Mouse (Mus musculus) forebrain, embryonic 10.5 days (tissue): ENCODE data around the gene Snrk. TPM values are rescaled to one million over a fixed set of nuclear protein-coding genes. Genes with fewer than 3 reads are reported as not detected.
A peak's percentile ranks its signal among the peaks of the same experiment; 100 is the strongest.

Experiments used
- DNase-seq: peaks from one replicate; pipeline ENCODE4 v3.0.0-alpha.2; 2017; ENCODE audit warnings: low spot score; ENCODE audit errors: extremely low spot score
- H3K27ac ChIP-seq: fragments of 300-500 bp; sonication (generic); 2 replicates; pipeline ENCODE4 v1.5.1; 2016; ENCODE audit warnings: mild to moderate bottlenecking
- H3K27me3 ChIP-seq: fragments of 300-500 bp; sonication (generic); 2 replicates; pipeline ENCODE4 v1.6.1; 2016; ENCODE audit warnings: mild to moderate bottlenecking; ENCODE audit not compliant: poor library complexity, severe bottlenecking
- H3K36me3 ChIP-seq: fragments of 300-500 bp; sonication (generic); replicated peaks from 2 replicates; pipeline ENCODE4 v1.6.1; 2016; ENCODE audit warnings: mild to moderate bottlenecking, moderate library complexity
- H3K4me1 ChIP-seq: fragments of 300-500 bp; sonication (generic); 2 replicates; pipeline ENCODE4 v1.6.1; 2016
- H3K4me3 ChIP-seq: fragments of 300-500 bp; sonication (generic); 2 replicates; pipeline ENCODE4 v1.5.1; 2016; ENCODE audit warnings: mild to moderate bottlenecking, moderate library complexity
- H3K9me3 ChIP-seq: fragments of 300-500 bp; sonication (generic); 2 replicates; pipeline ENCODE4 v1.6.1; 2016; ENCODE audit warnings: mild to moderate bottlenecking, moderate library complexity
- whole genome bisulfite sequencing: fragments of 180-500 bp; shearing (Covaris S2); methylation state at CpG from one replicate; pipeline ENCODE4 v1.1.7; 2016; 5-methylcytosine and 5-hydroxymethylcytosine counted together
- polyA plus RNA-seq: library from polyadenylated mRNA; unstranded; fragments of >200 nt; fragmentation: Nextera tagmentation; extraction: Ambion mirVana; gene quantifications from 2 replicates; pipeline ENCODE4 v1.2.1, GENCODE M21; 2016

Snrk gene
- polyA plus RNA-seq, 1 experiment from 2014 or later = 31.8 TPM

DNA sequence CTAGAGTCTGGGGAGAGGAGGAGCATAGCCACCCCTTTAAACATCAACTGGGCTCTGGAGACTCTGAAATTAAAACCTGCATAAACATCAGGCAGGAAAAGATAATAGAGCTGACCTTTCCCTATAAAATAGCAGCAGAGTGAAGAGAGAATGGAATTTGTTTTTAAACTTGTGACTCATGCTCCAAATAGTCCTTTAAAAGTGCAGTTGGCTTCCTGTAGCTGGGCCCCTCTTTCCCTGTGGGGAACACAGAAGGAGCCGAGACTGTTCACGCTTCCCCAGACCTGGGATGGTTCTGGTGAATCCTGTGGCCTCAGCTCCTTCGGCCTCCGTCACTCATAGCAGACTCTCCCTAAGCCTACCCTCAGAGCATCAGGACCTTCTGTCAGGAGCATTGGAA lies 61.4 kb downstream of the Snrk start:
- Histone ChIP-seq H3K27me3 (no peaks in the 10 kb centered on the region), H3K9me3 (no peaks in the 10 kb centered on the region), H3K36me3 (peaks cover 3% of the 10 kb centered on the region; the same call in 1 of the 2 replicates), H3K4me3 (no peak overlapping the region), H3K27ac (no peak overlapping the region), H3K4me1 (peaks cover 9% of the 10 kb centered on the region)
- DNase-seq = no peak
- WGBS = 82% methylated on average over 4 of the region's 4 CpGs

DNA sequence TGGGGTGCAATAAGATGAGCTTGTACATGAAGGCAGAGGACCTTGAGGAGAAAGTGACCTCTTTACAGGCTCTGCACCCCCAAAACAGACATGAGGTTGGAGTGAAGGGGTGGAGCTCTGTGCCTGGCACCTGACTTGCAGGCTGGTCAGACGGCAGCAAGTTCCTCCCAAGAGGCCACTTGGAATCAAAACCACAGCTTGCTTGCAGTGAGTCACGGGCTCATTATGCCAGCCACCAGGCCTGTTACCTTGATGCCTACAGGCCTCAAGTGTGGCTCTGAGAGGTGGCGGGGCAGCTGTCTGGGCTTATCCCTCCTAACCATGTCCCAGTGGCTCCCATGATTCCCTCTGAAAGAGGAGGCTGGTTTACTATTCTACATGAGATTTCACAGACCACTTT lies 63.0 kb downstream of the Snrk start:
- Histone ChIP-seq H3K36me3 (no peaks in the 10 kb centered on the region; the same call in 1 of the 2 replicates), H3K9me3 (no peaks in the 10 kb centered on the region), H3K4me1 (peaks cover 9% of the 10 kb centered on the region), H3K27ac (no peak overlapping the region), H3K27me3 (no peaks in the 10 kb centered on the region), H3K4me3 (no peak overlapping the region)
- WGBS = 81% methylated on average over 3 of the region's 3 CpGs
- no peak for DNase-seq

DNA sequence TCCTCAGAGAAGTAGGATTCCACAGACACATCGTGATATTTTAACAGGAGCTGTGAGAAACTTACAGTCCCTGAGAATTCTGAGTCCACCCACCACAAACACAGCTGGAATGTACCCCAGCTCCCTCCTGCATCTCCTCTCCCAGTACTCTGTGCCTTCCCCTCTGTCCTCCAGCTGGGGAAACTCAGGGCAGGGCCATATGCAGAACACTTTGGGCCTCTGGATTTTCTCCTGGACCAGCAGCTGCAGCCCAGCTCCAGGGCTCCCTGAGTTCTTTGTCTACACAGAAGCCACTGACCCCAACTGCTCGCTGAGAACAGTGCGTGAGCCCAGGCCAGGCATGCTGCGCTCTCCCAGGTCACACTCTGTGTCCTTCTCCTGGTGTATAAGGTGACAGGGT lies 66.0 kb downstream of the Snrk start:
- H3K27ac ChIP-seq = no peak overlapping the region

DNA sequence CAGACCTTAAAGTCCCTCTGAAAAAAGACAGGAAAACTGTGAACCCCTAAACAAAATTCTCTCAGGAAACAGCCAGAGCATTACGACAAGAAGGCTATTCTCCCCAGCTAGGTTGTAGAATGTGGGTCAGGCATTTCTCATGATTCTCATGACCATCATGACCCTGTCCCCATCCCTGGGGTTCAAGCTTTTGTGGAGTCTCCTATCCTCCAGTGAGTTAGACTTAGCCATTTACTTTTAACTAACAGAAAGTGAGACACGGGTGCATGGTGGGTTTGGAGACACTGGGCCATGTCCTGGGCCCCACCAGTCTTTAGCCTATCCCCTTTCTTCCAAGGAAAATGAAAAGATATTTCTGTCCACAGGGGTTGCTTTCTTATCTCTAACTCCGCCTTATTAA lies 67.3 kb downstream of the Snrk start:
- H3K36me3 ChIP-seq = no peaks in the 10 kb centered on the region
- 90% methylated on average over 3 of the region's 3 CpGs for WGBS
- H3K9me3 ChIP-seq = no peaks in the 10 kb centered on the region
- no peak for DNase-seq
- no peak overlapping the region for H3K4me3 ChIP-seq
- H3K27me3 ChIP-seq = no peaks in the 10 kb centered on the region
- no peak overlapping the region for H3K27ac ChIP-seq
- H3K4me1 ChIP-seq = peaks cover 15% of the 10 kb centered on the region

More for the DNA sequence above, 66.0 kb downstream of the Snrk start:
- Histone ChIP-seq H3K4me1 (peaks cover 22% of the 10 kb centered on the region), H3K9me3 (no peaks in the 10 kb centered on the region), H3K36me3 (no peaks in the 10 kb centered on the region), H3K27me3 (no peaks in the 10 kb centered on the region), H3K4me3 (no peak overlapping the region)
- WGBS = 86% methylated on average over 4 of the region's 4 CpGs
- no peak for DNase-seq

DNA sequence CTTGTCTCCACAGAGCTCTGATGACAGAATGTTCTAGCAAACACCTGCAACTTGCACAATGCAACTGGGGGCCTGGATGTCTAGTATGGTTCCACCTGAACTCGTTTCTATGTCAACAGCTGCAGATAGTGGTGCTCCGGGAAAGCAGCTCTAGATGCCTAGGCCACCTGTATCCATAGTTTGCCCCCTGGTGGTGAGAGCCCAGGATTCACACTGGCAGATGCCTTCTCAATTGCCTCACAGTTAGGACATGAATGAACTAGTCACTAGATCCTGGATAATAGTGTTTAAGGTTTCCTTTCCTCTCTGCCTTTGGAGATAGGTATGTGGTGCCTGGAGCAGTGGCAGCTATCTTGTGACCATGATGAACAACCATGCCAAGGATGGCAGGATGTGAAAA lies 68.0 kb downstream of the Snrk start:
- no peaks in the 10 kb centered on the region for H3K36me3 ChIP-seq
- H3K9me3 ChIP-seq = no peaks in the 10 kb centered on the region
- no peak overlapping the region for H3K27ac ChIP-seq
- H3K4me3 ChIP-seq = no peak overlapping the region
- no peaks in the 10 kb centered on the region for H3K27me3 ChIP-seq
- peaks cover 15% of the 10 kb centered on the region for H3K4me1 ChIP-seq
- 34% methylated on average over 2 of the region's 2 CpGs for WGBS
- peak; percentile 55 for DNase-seq

DNA sequence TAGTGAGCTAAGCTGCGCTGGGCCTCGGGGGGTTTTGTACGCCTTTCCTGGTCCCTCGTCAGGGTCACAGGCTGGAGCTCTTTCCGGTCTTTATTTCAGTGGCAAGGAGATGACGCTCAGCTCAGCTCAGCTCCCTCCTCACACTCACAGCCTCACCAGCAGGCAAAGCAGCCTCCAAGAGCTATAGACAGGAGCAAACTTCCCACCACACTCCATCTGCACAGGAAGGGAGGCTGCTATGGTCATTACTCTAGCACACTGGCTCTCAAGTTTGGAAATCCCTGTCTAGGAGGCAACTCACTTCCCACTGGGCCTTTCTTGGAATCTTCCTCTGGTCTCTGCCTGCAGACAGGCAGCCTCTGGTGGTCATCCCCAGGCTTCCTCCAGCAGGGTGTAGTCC lies 68.9 kb downstream of the Snrk start:
- DNase-seq = no peak
- H3K27me3 ChIP-seq = no peaks in the 10 kb centered on the region
- peaks cover 15% of the 10 kb centered on the region for H3K4me1 ChIP-seq
- H3K36me3 ChIP-seq = no peaks in the 10 kb centered on the region
- 62% methylated on average over 6 of the region's 6 CpGs for WGBS
- H3K27ac ChIP-seq = 0 out of 2 replicates have a peak overlapping the region, but pooled peaks have one; percentile 21
- no peaks in the 10 kb centered on the region for H3K9me3 ChIP-seq
- no peak overlapping the region for H3K4me3 ChIP-seq

DNA sequence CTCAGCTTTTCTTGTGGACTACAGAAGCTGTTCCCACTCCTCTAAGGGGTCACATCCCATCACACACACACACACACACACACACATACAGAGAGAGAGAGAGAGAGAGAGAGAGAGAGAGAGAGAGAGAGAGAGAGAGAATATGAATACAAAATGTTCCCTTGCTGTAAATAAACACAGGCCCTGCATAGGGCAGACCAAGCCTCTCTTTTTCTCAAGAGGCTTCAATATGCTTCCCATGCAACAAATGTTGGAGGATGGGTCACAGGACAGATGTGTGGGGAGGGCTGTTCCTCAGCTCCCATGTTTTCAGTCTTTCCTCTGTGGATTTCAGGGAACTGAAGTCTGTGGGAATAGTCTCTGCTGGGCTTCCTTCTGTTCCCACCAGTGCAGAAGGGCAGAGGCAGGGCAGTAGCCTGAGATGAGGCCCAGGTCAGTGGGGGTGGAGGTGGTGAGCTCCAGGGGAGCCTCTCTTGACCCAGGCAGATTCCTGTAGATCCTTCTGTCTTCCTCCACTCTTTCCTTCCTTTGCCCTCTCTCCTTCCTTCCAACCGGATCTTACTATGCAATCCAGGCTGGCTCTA lies 69.7 kb downstream of the Snrk start:
- Histone ChIP-seq H3K9me3 (no peaks in the 10 kb centered on the region), H3K4me3 (no peak overlapping the region), H3K36me3 (no peaks in the 10 kb centered on the region), H3K27me3 (no peaks in the 10 kb centered on the region), H3K4me1 (peaks cover 15% of the 10 kb centered on the region), H3K27ac (no peak overlapping the region; the same call in 1 of the 2 replicates)
- WGBS = 82% methylated on average over 1 of the region's 1 CpGs
- no peak for DNase-seq

DNA sequence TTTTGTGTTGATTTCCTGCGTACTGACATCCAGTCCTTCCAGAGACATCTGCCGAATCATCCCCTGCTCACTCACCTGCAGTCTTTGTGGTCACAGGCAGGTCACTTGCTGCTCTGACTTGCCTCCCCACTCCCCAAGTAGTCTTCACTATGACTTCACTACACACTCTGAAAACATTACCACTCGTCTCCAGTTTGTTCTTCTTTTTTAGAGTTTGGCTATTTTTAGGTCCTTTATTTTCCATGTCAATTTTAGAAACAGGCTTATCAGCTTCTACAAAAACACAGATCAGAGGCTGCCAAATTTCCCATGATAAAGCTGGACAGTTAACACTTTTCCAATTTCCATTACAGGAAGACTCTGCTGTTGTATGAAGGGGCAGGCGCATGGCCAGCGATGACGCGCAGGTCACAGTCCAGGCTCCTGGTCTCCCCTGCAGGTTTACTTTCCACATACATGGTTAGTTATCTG lies 70.4 kb downstream of the Snrk start:
- no peak for DNase-seq
- Histone ChIP-seq H3K4me3 (no peak overlapping the region), H3K9me3 (no peaks in the 10 kb centered on the region), H3K4me1 (peaks cover 15% of the 10 kb centered on the region), H3K36me3 (no peaks in the 10 kb centered on the region), H3K27ac (no peak overlapping the region), H3K27me3 (no peaks in the 10 kb centered on the region)
- 91% methylated on average over 7 of the region's 7 CpGs for WGBS

DNA sequence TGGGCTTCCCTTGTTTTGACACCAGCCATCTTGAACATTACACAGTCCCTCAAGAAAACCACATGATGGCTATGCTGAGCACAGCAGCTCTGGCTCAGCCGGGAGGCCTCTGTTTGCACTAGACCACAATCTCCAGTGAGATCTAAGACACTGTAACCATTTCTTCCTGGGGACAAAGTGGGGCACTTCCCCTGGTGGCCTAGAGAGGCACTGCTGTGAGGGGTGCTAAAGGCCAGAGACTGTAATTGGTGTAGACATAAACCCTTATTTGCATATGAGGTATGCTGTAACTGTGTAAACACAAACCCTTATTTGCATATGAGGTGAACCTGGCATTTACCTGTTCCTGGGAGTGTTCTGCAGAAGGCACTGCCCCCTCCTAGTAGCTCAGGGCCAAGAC lies 71.7 kb downstream of the Snrk start:
- DNase-seq = no peak
- Histone ChIP-seq H3K36me3 (no peaks in the 10 kb centered on the region), H3K4me1 (peaks cover 15% of the 10 kb centered on the region), H3K27ac (no peak overlapping the region), H3K27me3 (no peaks in the 10 kb centered on the region), H3K9me3 (no peaks in the 10 kb centered on the region), H3K4me3 (no peak overlapping the region)
- WGBS = 79% methylated on average over 1 of the region's 1 CpGs

DNA sequence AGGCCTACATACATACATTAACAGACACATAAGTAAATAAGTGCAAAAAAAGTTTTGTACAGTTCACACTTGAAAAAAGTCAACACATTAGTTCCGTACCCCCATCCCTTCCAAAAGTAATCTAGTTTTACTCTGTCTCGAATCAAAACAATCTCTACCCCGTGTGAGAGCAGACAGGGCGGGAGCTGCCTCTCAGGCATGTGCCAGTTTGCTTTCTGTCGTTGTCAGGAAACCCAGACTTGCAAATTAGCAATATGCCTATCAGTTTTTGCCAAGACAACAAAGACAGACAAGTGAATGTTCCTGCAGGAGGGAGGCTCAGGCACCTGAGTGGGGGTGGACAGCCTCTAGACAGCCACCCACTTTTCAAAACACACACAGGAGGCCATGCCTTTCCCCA lies 76.3 kb downstream of the Snrk start:
- H3K27ac ChIP-seq = no peak overlapping the region
- H3K36me3 ChIP-seq = no peaks in the 10 kb centered on the region
- H3K27me3 ChIP-seq = no peaks in the 10 kb centered on the region
- 81% methylated on average over 5 of the region's 5 CpGs for WGBS
- H3K4me3 ChIP-seq = no peak overlapping the region
- no peaks in the 10 kb centered on the region for H3K4me1 ChIP-seq
- DNase-seq = no peak
- no peaks in the 10 kb centered on the region for H3K9me3 ChIP-seq

DNA sequence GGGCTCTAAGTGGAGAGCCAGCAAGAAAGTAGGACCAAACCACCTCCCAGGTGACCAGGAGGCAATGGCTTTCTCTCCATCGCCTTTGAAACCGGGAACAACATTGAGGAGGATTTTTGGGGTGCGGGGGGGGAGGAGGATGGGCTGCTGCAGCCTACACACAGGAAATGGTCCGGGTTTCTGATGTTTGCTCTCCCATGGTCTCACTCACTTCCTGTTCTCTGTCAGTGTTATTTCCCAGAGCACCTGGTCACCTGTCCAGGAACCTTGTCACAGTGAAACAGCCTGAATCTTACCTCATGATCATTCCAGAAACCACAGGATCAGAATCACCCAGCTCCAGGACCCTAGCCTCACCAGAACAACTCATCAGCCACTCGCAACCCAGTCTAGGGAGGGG lies 76.8 kb downstream of the Snrk start:
- H3K4me3 ChIP-seq = no peak overlapping the region
- 84% methylated on average over 5 of the region's 5 CpGs for WGBS
- H3K27me3 ChIP-seq = no peaks in the 10 kb centered on the region
- H3K27ac ChIP-seq = no peak overlapping the region
- no peak for DNase-seq
- no peaks in the 10 kb centered on the region for H3K36me3 ChIP-seq
- no peaks in the 10 kb centered on the region for H3K4me1 ChIP-seq
- no peaks in the 10 kb centered on the region for H3K9me3 ChIP-seq

DNA sequence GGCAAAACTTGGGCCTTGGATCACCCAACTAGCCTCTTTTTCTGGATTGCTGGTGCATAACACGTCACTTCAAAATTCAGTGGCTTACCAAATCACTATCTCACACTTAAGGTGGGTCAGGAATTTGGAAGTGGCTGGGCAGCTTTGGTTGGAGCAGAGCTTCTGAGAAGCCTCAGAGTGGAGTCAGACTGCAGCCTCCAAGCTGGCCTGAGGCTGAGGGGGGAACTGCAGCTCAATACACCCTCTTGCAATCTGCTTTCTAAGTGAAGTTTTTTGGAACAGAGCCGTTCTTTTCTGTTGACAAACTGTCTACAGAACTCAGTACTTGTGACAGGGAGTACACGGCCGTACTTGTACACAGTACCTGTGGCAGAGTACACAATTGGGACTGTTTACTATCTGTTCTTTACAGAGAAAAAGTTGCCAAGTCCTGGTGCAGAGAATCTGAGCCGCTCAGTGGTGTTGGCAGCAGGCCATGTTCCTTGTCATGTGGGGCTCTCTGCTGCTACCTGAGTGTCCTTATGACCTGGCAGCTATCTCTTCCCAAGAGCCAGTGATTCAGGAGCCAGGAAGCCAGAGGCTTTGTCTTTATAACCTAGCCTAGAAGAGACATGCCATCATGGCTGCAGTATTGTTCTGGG lies 78.1 kb downstream of the Snrk start:
- Histone ChIP-seq H3K9me3 (no peaks in the 10 kb centered on the region), H3K36me3 (no peaks in the 10 kb centered on the region), H3K27me3 (no peaks in the 10 kb centered on the region), H3K4me3 (no peak overlapping the region), H3K27ac (no peak overlapping the region), H3K4me1 (peaks cover 7% of the 10 kb centered on the region)
- no peak for DNase-seq
- WGBS = 85% methylated on average over 5 of the region's 5 CpGs

DNA sequence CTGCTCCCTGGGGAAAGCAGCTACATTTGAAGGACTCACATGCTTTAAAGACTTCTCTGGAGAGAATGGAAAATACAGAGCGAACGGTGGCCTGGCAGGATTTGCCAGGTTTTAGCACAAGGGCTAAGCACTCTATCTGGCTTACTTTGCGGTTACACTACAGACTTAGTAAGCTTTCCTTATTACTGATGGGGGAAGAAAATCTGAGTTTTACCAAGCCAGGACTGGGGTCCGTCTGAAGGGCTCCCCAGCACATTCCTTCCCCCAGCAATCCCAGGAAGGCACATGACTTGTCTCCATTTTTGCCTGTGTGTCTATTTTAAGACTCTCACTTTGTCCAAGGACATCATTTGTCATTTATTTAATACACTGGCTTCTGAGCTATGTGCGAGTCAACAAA lies 80.0 kb downstream of the Snrk start:
- 86% methylated on average over 5 of the region's 5 CpGs for WGBS
- DNase-seq = no peak
- H3K27ac ChIP-seq = no peak overlapping the region
- H3K4me3 ChIP-seq = no peak overlapping the region
- peaks cover 7% of the 10 kb centered on the region for H3K4me1 ChIP-seq
- H3K36me3 ChIP-seq = no peaks in the 10 kb centered on the region
- H3K9me3 ChIP-seq = no peaks in the 10 kb centered on the region
- no peaks in the 10 kb centered on the region for H3K27me3 ChIP-seq
